Mouse (Mus musculus) bone marrow, adult 2 months (tissue): ENCODE results near the gene Hmg20b. TPM values are rescaled to one million over a fixed set of nuclear protein-coding genes. Genes with fewer than 3 reads are reported as not detected.
A peak's percentile ranks its signal among the peaks of the same experiment; 100 is the strongest.

Experiments used
- H3K27ac ChIP-seq: fragments of 200-500 bp; 2 replicates; pipeline ENCODE4 v1.5.1; 2012; ENCODE audit warnings: low read depth, mild to moderate bottlenecking, control low read depth, inconsistent platforms, low read length; ENCODE audit not compliant: control insufficient read depth, poor library complexity, insufficient read depth
- H3K4me1 ChIP-seq: fragments of 200-500 bp; 2 replicates; pipeline ENCODE4 v1.6.1; 2011; ENCODE audit warnings: low read length; ENCODE audit not compliant: control insufficient read depth, insufficient read depth
- H3K4me3 ChIP-seq: fragments of 200-500 bp; replicated peaks from 2 replicates; pipeline ENCODE3; 2011; ENCODE audit warnings: mild to moderate bottlenecking, low read depth, low read length, control low read depth; ENCODE audit not compliant: control insufficient read depth
- CTCF ChIP-seq: fragments of 200-500 bp; IDR thresholded peaks from 2 replicates; pipeline ENCODE4 v1.5.1; 2011; ENCODE audit warnings: low read length, control low read depth; ENCODE audit not compliant: control insufficient read depth, insufficient read depth
- POLR2A ChIP-seq: fragments of 200-500 bp; IDR thresholded peaks from 2 replicates; pipeline ENCODE4 v1.6.1; 2011; ENCODE audit warnings: low read depth, mild to moderate bottlenecking, control low read depth, low read length, borderline replicate concordance; ENCODE audit not compliant: control insufficient read depth
- WGBS: fragments of 180-500 bp; shearing (Covaris S2); methylation state at CpG from one replicate; pipeline ENCODE4 v1.1.7; 2018; 5-methylcytosine and 5-hydroxymethylcytosine counted together
- polyA plus RNA-seq: library from polyadenylated mRNA; stranded (reverse); fragments of >200 nt; gene quantifications from 2 replicates; pipeline ENCODE4 v1.2.4, GENCODE M21; 2011; ENCODE audit warnings: low replicate concordance; ENCODE audit not compliant: missing spikeins, insufficient read depth, insufficient read length

Gene Hmg20b
- polyA plus RNA-seq, 1 experiment, result 56.9 TPM

DNA sequence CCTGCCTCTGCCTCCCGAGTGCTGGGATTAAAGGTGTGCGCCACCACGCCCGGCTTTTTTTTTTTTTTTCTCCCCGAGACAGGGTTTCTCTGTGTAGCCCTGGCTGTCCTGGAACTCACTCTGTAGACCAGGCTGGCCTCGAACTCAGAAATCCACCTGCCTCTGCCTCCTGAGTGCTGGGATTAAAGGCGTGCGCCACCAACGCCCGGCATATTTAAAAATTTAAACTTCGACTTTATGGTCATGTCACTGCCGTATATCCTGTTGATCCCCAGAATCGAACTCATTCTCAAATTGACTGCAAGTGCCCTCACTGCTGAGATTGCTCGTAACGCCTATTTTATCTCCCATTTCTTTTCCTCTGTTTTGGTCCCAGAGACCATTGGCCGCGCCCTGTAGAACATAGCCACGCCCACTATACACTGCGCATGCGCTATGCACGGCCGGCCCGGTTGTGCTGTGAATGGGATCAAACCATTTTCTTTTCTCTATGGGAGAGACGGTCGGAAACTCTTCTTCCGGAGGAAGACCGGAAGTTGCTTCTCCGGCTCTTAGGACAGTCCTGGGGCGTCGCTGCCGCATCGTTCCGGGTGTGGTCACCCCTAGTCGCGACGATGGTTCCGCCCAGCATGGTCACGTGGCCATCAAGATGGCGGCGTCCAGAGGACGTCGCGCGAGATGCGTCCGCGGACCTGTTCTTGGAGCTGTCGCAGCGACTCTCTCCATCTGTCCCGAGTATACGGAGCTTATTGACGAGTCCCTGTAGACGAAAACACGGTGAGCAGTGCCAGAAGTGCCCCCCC is 33.7 kb upstream of the Hmg20b start, which contains the start of the genes Dohh and Gm48551:
Gene Dohh (plus strand): TSS at position 627 of the 803 bp plus-strand sequence.
Gene Gm48551 (plus strand): TSS at position 665 of the 803 bp plus-strand sequence.
- 6% methylated on average over 54 of the region's 54 CpGs for WGBS
- Histone ChIP-seq H3K4me1 (peaks cover 4% of the 10 kb centered on the region), H3K4me3 (peak within 1 kb of the TSS; percentile 83)

DNA sequence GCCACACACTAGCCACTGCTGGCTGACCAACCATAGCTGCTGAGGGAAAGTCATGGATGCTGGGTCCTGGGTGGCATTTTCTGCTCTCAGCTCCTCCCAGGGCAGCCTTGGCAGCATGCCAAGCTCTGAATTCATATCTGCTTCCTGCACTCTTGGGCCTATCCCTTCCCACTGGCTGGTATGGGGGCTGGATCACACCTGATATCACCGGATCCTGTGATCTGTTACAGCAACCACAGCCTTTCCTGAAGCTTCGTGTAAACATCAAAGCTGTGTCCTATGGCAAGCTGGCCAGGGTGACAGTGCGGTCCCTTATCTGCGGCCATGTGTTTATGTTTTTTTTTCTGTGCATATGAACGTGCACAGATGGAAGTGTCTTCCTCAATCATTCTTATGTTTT is 31.8 kb upstream of the Hmg20b start:
- Histone ChIP-seq H3K4me1 (peaks cover 4% of the 10 kb centered on the region), H3K27ac (peak overlapping the region; percentile 92), H3K4me3 (no peak overlapping the region)
- TF ChIP-seq POLR2A, result no peak
- no peak for TF ChIP-seq CTCF
- 14% methylated on average over 5 of the region's 5 CpGs for WGBS

More for the DNA sequence above, 33.7 kb upstream of the Hmg20b start, which contains the start of the genes Dohh and Gm48551:
- TF ChIP-seq CTCF (no peak), POLR2A (peak; percentile 98)
- H3K27ac ChIP-seq, result peak within 1 kb of the TSS; percentile 54

DNA sequence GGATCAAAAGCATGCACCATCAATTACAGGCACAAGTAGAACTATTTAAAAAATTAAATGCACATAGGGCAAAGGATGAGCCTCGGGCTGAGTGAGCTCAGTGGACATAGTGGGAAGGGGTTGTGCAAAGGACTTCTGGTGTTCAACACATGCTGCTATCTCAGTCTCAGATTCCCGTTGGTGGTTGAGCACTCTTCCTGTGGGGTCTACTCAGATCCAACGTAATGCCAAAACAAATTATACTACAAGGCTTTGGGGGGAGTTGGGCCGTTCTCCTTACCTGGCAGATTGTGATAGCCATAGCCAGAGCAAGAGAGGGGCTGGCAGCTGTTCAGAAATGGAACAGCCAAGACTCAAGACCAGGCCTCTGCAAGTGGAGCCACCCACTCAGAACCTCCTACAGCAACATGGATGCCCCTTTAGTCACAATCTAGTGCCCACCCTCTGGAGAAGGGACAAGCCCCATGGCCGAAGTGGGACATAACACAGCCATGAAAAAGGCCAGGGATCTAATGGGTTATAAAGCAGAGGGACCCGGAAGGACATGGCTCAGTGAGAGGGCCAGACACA is 29.6 kb upstream of the Hmg20b start:
- Histone ChIP-seq H3K27ac (peak overlapping the region; percentile 21), H3K4me1 (peaks cover 5% of the 10 kb centered on the region), H3K4me3 (no peak overlapping the region)
- WGBS, result 51% methylated on average over 6 of the region's 6 CpGs
- TF ChIP-seq CTCF (no peak), POLR2A (no peak)

DNA sequence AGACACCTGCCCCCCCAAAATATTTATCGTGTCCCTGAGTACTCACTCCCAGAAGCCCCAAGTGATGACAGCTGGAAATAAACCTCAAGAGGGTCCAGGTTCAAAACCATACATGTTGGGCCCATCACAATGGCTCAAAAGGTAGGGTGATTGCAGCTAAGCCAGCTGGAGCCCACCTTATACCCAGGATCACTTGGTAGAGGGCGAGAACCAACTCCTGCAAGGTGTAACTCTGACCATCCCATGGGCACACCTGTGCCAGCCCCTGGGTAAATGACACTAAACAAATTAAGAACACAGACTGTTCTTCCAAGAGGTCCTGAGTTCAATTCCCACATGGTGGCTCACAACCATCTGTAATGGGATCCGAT is 28.9 kb upstream of the Hmg20b start:
- TF ChIP-seq POLR2A (no peak), CTCF (no peak)

DNA sequence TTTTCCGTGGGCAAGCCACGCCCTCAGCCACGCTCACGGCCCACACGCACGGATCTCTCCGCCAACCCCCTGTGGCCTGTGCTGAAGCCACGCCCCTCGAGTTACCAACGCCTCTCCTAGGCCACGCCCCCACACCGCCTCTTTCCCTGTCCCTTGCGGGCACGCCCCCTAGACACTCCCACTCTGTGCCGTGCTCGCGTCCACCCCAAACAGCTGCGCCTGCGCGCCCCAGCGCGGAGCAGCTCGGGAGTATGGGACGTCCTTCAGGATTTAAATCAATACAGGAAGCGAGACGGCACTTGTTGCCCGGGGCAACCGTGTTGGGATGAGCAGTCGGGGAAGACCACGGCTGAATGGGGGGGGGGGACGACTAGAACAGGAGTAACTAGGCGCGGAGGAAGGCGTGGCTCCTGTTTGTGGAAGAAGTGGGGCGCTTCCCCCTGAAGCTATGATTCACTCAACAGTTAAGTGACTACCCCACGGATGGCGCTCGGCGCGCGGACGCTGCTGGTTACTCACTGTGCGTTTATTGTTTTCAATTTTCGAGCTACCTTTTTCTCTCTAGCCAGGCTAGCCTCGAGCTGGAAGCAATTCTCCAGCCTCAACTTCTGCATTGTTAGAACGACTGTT is 28.4 kb upstream of the Hmg20b start:
- H3K27ac ChIP-seq, result peak overlapping the region; percentile 74
- peaks cover 4% of the 10 kb centered on the region for H3K4me1 ChIP-seq
- under 1% methylated on average over 46 of the region's 46 CpGs for WGBS
- peak; percentile 19; the same call in 1 of the 2 replicates for TF ChIP-seq CTCF
- TF ChIP-seq POLR2A, result peak; percentile 50; the same call in 1 of the 2 replicates
- peak overlapping the region; percentile 85 for H3K4me3 ChIP-seq

More for the DNA sequence above, 28.9 kb upstream of the Hmg20b start:
- Histone ChIP-seq H3K4me3 (peak overlapping the region; percentile 85), H3K4me1 (peaks cover 4% of the 10 kb centered on the region), H3K27ac (peak overlapping the region; percentile 74)
- WGBS, result 59% methylated on average over 3 of the region's 3 CpGs

DNA sequence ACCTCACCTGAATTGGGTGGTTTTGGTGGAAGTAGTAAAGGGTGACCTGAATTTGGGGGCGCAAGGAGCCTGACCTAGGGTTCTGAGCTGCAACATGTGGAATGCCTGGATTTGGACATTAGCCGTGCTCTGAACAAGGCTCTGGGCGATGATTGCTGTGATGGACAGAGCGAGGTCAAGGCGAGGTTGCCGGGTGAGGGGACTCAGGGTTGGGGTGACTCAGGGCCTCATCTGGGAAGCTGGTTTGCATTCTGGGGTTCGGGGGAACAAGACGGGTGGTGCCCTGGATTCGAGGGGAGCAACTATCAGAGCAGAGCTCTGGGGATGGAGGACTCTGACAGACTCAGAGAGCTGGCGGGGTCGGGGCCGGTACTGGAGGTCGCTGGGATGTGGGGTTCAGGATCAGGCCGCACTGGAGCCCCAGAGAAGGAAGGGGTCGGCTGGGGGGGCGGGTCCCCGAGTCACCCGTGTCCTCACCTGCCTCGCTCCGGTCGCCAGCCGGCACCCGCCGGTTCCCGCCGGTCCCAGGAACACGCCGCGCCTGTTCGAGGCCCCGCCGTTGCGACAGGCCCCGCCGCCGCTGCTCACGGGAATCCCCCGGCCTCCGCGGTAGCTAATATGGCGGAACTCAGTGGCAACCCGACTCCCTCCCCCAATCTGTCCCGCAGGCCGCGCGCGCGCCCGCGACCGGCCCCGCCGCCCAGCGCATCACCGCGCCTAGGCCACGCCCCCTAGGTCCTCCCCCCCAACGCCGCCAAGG is 27.7 kb upstream of the Hmg20b start, which contains the start of gene Fzr1:
Gene Fzr1 (minus strand): TSS at position 724 of the 760 bp plus-strand sequence.
- WGBS, result 1% methylated on average over 59 of the region's 59 CpGs
- peak within 1 kb of the TSS; percentile 85 for H3K4me3 ChIP-seq
- H3K4me1 ChIP-seq, result peaks cover 4% of the 10 kb centered on the region
- TF ChIP-seq POLR2A (peak; percentile 89), CTCF (no peak)
- H3K27ac ChIP-seq, result peak within 1 kb of the TSS; percentile 74

DNA sequence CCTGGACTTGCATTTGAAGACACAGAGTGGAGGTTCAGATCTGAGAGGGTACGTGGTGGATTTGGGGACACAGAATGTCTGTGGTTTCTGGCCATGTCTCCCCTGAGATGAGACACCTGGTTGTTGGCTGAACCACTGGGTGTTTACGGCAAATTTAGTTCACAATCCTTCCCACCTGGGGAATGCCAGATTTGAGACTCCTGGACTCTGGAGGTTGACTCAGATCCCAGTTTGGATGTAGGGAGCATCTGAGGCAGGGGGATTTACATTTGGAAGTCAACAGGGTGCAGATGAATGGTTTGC is 27.0 kb upstream of the Hmg20b start:
- 42% methylated on average over 2 of the region's 2 CpGs for WGBS
- peak overlapping the region; percentile 74 for H3K27ac ChIP-seq
- TF ChIP-seq POLR2A (no peak), CTCF (no peak)
- peaks cover 4% of the 10 kb centered on the region for H3K4me1 ChIP-seq
- H3K4me3 ChIP-seq, result peak overlapping the region; percentile 70
